Mouse (Mus musculus): ENCODE measurements around the gene Fbxo11.

GRCm38 (mm10) chr17:88006956-88007355, 58.1 kb downstream of the Fbxo11 start:
- TF ChIP-seq GATA1 (IDR thresholded peaks at IDR 0.05; ENCODE audit: low read length) (no peak), TAL1 (IDR thresholded peaks at IDR 0.05; ENCODE audit: low read length) (no peak)

Measured in erythroblast, embryonic 14.5 days (primary cell).